Mouse (Mus musculus) stomach, embryonic 14.5 days (tissue): Measurements from ENCODE around the gene Hgd. TPM values are rescaled to one million over a fixed set of nuclear protein-coding genes. Genes with fewer than 3 reads are reported as not detected.

Source experiments
- ATAC-seq: fragments of 200-750 bp; cut with Nextera tagmentation; 2 replicates; pipeline ENCODE4 v1.8.0; 2017; ENCODE audit warnings: low read depth, moderate TSS enrichment; ENCODE audit not compliant: insufficient number of reproducible peaks, insufficient read depth, low FRiP score
- H3K27ac ChIP-seq: fragments of 300-500 bp; sonication (generic); 2 replicates; pipeline ENCODE4 v1.5.1; 2014; ENCODE audit warnings: mild to moderate bottlenecking, low read length, moderate library complexity, mixed read lengths
- H3K27me3 ChIP-seq: fragments of 300-500 bp; sonication (generic); 2 replicates; pipeline ENCODE4 v1.6.1; 2014; ENCODE audit warnings: low read length, control low read depth, mixed read lengths; ENCODE audit not compliant: control insufficient read depth, insufficient read depth
- H3K36me3 ChIP-seq: fragments of 300-500 bp; sonication (generic); 2 replicates; pipeline ENCODE4 v1.6.1; 2014; ENCODE audit warnings: mild to moderate bottlenecking, control low read depth, low read length, moderate library complexity, mixed read lengths; ENCODE audit not compliant: control insufficient read depth, insufficient read depth
- H3K4me1 ChIP-seq: fragments of 300-500 bp; sonication (generic); 2 replicates; pipeline ENCODE4 v1.6.1; 2014; ENCODE audit warnings: low read length, control low read depth, mixed read lengths; ENCODE audit not compliant: control insufficient read depth, insufficient read depth
- H3K4me2 ChIP-seq: fragments of 300-500 bp; sonication (generic); replicated peaks from 2 replicates; pipeline ENCODE4 v1.6.1; 2014; ENCODE audit warnings: low read depth, low read length, control low read depth
- H3K4me3 ChIP-seq: fragments of 300-500 bp; sonication (generic); 2 replicates; pipeline ENCODE4 v1.5.1; 2014; ENCODE audit warnings: low read depth, low read length, control low read depth
- H3K9ac ChIP-seq: fragments of 300-500 bp; sonication (generic); replicated peaks from 2 replicates; pipeline ENCODE4 v1.6.1; 2014; ENCODE audit warnings: low read depth, mild to moderate bottlenecking, control low read depth, low read length, moderate library complexity, mixed read lengths
- H3K9me3 ChIP-seq: fragments of 300-500 bp; sonication (generic); 2 replicates; pipeline ENCODE4 v1.6.1; 2016; ENCODE audit warnings: low read depth, low read length, control low read depth; ENCODE audit not compliant: control insufficient read depth
- WGBS: fragments of 180-500 bp; shearing (Covaris S2); extraction: QIAGEN DNeasy Blood & Tissue Kit; methylation state at CpG from one replicate; pipeline ENCODE4 v1.1.7; 2014; 5-methylcytosine and 5-hydroxymethylcytosine counted together
- polyA plus RNA-seq: library from polyadenylated mRNA; unstranded; fragments of >200 nt; fragmentation: Nextera tagmentation; extraction: Ambion mirVana; gene quantifications from 2 replicates; pipeline ENCODE4 v1.2.1, GENCODE M21; 2014

The Hgd gene
- polyA plus RNA-seq, 1 experiment from 2014 or later, result not detected

DNA sequence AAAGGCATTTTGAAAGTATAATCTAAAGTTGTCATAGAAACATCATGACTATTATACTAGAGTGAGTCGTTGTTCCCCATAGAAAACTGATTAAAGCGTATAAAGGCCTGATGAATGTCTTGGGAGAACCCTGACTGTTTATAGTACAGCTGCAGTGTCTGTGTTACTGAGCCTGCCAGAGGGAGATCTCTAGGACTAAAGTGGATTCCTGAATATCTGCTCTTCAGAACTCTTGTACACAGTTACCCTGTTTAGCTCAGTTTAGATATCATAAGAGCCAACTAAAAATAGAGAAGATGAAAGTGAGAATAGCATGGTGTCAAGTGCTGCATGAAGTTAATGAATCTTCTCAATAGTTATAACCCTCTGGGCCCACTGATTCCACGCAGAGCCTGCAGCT is 29.7 kb upstream of the Hgd start:
- Histone ChIP-seq H3K4me3 (no peak overlapping the region), H3K27ac (no peak overlapping the region), H3K9ac (no peak overlapping the region), H3K27me3 (no peaks in the 10 kb centered on the region), H3K4me1 (no peaks in the 10 kb centered on the region), H3K9me3 (no peaks in the 10 kb centered on the region), H3K36me3 (no peaks in the 10 kb centered on the region), H3K4me2 (no peak overlapping the region)
- no peak for ATAC-seq
- WGBS, result 65% methylated on average over 3 of the region's 3 CpGs

- no peaks in the 10 kb centered on the region for H3K9me3 ChIP-seq
- H3K36me3 ChIP-seq, result no peaks in the 10 kb centered on the region
- H3K4me1 ChIP-seq, result no peaks in the 10 kb centered on the region
- 88% methylated on average over 2 of the region's 2 CpGs for WGBS
- H3K4me2 ChIP-seq, result no peak overlapping the region
- H3K27me3 ChIP-seq, result no peaks in the 10 kb centered on the region
- no peak for ATAC-seq
- no peak overlapping the region for H3K27ac ChIP-seq
- H3K4me3 ChIP-seq, result no peak overlapping the region
- H3K9ac ChIP-seq, result no peak overlapping the region
Measured at GRCm38 (mm10) chr16:37550981-37551380, 29.0 kb upstream of the Hgd start.

GRCm38 (mm10) chr16:37552824-37553223 is 27.1 kb upstream of the Hgd start:
- H3K27ac ChIP-seq, result no peak overlapping the region
- 90% methylated on average over 3 of the region's 3 CpGs for WGBS
- no peak overlapping the region for H3K9ac ChIP-seq
- no peak overlapping the region for H3K4me2 ChIP-seq
- no peaks in the 10 kb centered on the region for H3K9me3 ChIP-seq
- no peaks in the 10 kb centered on the region for H3K4me1 ChIP-seq
- no peak for ATAC-seq
- H3K4me3 ChIP-seq, result no peak overlapping the region
- H3K36me3 ChIP-seq, result peaks cover 5% of the 10 kb centered on the region; the same call in 1 of the 2 replicates
- H3K27me3 ChIP-seq, result no peaks in the 10 kb centered on the region

- H3K27me3 ChIP-seq, result no peaks in the 10 kb centered on the region
- H3K27ac ChIP-seq, result no peak overlapping the region
- 0 out of 2 replicates have a peak, but pooled peaks cover 3% of the 10 kb centered on the region for H3K4me1 ChIP-seq
- H3K36me3 ChIP-seq, result peaks cover 20% of the 10 kb centered on the region
- no peak overlapping the region for H3K9ac ChIP-seq
- no peak for ATAC-seq
- no peak overlapping the region for H3K4me3 ChIP-seq
- no peaks in the 10 kb centered on the region for H3K9me3 ChIP-seq
- no peak overlapping the region for H3K4me2 ChIP-seq
- WGBS, result 82% methylated on average over 6 of the region's 6 CpGs
Measured at GRCm38 (mm10) chr16:37562414-37562813, 17.5 kb upstream of the Hgd start.

DNA sequence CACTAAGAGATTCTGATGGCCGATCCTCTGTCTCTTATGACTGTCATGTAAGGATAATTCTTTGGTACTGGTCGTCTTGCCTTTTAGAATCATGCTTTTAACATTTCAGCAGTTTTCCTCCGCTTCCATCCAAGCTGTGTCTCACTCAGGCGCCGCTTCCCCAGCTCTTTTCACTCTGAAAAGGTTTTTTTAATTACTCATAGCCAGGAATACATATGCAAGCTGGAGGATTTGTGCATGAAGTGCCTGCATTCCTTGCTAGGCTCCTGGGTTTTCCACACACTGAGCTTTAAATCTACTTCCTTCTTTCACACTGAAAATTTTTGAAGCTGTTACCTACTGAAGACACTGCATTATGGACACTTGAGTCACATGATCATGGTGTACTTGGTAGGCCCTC is 17.0 kb upstream of the Hgd start:
- Histone ChIP-seq H3K4me3 (no peak overlapping the region), H3K9ac (no peak overlapping the region), H3K27ac (no peak overlapping the region), H3K4me2 (no peak overlapping the region), H3K4me1 (0 out of 2 replicates have a peak, but pooled peaks cover 3% of the 10 kb centered on the region), H3K9me3 (no peaks in the 10 kb centered on the region), H3K36me3 (peaks cover 14% of the 10 kb centered on the region), H3K27me3 (no peaks in the 10 kb centered on the region)
- no peak for ATAC-seq
- WGBS, result 91% methylated on average over 5 of the region's 5 CpGs

DNA sequence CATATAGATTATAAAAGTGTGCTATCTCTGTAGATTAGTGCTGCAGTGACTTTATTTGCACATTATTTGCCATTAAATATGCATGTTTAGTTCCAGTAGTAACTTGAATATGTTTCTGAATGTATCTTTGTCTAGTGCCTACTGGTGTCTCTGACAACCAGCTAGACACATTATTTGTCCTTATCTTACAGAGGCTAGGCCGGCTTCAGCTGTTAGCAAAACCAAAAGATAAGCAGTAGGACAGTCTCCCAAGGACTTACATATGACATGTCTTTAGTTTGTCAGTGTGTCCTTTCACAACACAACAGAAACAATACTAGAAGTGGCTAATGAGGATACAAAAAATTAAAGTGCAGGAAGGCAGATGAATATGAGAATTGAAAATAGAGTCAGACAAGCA is 14.8 kb upstream of the Hgd start:
- Histone ChIP-seq H3K9ac (no peak overlapping the region), H3K4me2 (no peak overlapping the region), H3K4me1 (0 out of 2 replicates have a peak, but pooled peaks cover 3% of the 10 kb centered on the region), H3K27me3 (no peaks in the 10 kb centered on the region), H3K4me3 (no peak overlapping the region), H3K27ac (no peak overlapping the region; the same call in 1 of the 2 replicates), H3K36me3 (peaks cover 6% of the 10 kb centered on the region), H3K9me3 (no peaks in the 10 kb centered on the region)
- ATAC-seq, result no peak
- 69% methylated on average over 1 of the region's 1 CpGs for WGBS

DNA sequence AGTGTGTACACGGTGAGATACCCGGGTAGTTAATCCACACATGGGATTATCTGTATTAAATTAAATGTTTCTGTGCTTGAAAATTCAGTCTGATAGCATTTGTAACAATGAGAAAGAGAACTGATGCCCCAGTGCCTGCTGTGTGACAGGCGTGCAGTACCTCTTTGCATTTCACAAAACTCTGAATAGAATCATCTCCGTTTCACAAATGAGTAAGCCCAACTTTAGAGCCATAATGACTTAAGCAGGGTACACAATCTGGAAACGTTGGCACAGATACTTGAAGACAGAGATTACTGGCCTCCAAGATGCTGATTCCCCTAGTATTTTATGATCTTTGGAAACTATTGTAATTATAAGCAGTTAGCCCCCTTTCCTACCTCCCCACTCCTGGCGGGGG is 13.8 kb upstream of the Hgd start:
- Histone ChIP-seq H3K4me1 (0 out of 2 replicates have a peak, but pooled peaks cover 3% of the 10 kb centered on the region), H3K27ac (no peak overlapping the region), H3K9ac (no peak overlapping the region), H3K9me3 (no peaks in the 10 kb centered on the region), H3K27me3 (no peaks in the 10 kb centered on the region), H3K4me2 (no peak overlapping the region), H3K36me3 (peaks cover 9% of the 10 kb centered on the region), H3K4me3 (no peak overlapping the region)
- no peak for ATAC-seq
- WGBS, result 76% methylated on average over 6 of the region's 6 CpGs

GRCm38 (mm10) chr16:37567113-37568050 is 12.6 kb upstream of the Hgd start:
- Histone ChIP-seq H3K27me3 (no peaks in the 10 kb centered on the region), H3K4me1 (0 out of 2 replicates have a peak, but pooled peaks cover 5% of the 10 kb centered on the region), H3K9me3 (no peaks in the 10 kb centered on the region), H3K36me3 (peaks cover 9% of the 10 kb centered on the region), H3K27ac (no peak overlapping the region), H3K4me2 (no peak overlapping the region), H3K9ac (no peak overlapping the region), H3K4me3 (no peak overlapping the region)
- WGBS, result 81% methylated on average over 12 of the region's 12 CpGs
- no peak for ATAC-seq
